Mouse (Mus musculus) urinary bladder, postnatal 36 days (tissue): ENCODE measurements around the gene Gm6525.

Experiments
- DNase-seq, 2 experiments: peaks; one replicate each; pipeline ENCODE4 v3.0.0; 2022; ENCODE audit warnings: low spot score in 2 of 2, mixed read lengths in 1 of 2

Gene Gm6525

GRCm38 (mm10) chr3:84169393-84170005 is 4.4 kb upstream of the Gm6525 start:
- no peak for DNase-seq

GRCm38 (mm10) chr3:84172406-84172805 is 1.5 kb upstream of the Gm6525 start:
- no peak for DNase-seq

GRCm38 (mm10) chr3:84175337-84176315 is 1.7 kb downstream of the Gm6525 start:
- DNase-seq: peak; percentile 60 to 78

DNA sequence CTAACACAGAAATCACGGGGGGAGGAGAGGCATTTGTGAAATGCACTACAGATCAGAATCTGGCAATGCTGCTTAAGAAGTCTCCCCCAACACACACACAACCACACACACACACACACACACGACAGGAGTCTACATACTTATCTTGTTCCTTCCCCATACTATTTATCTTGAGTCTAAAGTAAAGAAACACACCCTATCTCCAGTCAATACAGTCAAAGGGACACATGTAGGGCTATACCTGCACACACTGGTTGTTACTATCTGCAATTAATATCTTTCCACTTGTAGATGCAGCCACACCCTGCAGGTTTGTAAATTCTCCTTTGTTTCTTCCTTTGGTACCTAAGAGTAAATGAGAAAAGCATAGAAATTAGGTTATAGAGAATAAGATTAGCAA is 3.9 kb downstream of the Gm6525 start:
- DNase-seq: no peak

GRCm38 (mm10) chr3:84180304-84180703 is 6.4 kb downstream of the Gm6525 start:
- DNase-seq: no peak

- DNase-seq: no peak
Observed at GRCm38 (mm10) chr3:84181102-84181501, 7.2 kb downstream of the Gm6525 start.

DNA sequence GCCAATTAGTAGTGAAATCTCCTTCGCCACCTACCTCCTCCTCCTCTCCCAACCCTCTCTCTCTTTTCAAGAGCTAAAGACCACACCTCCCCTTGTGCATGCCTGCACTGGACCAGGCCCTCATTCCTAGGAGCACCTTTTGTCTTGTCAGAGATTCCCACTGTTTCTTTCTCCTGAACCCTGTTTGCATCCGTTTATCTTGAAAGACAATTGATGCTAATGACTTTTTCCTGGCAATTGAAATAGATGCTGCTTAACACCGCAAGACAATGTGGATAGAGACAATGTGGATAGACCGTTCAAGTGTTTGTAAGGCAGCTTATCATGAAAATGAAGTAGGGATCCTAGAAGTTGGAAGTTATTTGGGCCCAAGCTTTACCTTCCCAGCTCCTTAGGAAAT is 7.8 kb downstream of the Gm6525 start:
- DNase-seq: no peak

GRCm38 (mm10) chr3:84189629-84190173 is 15.8 kb downstream of the Gm6525 start:
- no peak for DNase-seq

GRCm38 (mm10) chr3:84190513-84191061 is 16.7 kb downstream of the Gm6525 start:
- DNase-seq: no peak

DNA sequence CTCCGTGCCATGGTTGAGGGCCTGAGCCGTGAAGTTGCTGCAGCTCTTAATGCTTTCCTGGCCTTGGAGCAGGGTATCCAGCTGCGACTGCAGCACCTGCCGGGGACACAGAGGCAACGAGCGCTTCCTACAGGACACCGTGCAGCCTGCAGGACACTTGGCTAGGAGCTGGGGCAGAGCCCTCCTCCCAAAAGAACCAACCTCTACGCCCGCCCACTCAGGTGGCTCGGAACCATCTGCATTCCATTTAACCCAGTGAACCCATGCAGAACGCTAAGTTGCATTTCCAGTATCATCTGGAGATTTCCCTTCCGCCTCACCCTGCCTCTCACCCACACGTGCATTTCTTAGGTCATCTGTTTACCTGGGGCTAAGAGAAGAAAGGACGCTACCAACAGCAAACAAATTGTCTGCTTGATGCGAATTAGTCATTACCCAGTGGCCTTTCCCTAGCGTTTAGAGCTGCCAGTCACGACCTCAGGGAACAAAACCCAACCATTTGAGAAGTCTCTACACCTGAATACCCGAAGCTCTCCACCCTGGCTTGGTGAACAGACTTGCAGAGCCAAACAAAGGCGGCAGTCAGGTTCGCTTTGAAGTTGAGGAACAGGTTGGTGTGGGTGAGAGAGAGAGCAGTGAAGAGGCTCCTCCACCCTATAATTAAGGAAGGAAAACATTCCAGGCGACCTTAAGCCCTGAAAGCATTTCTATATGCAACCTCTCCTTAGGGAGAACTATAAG is 17.4 kb downstream of the Gm6525 start:
- DNase-seq: peak in 1 of 2 experiments; percentile 19

GRCm38 (mm10) chr3:84193881-84194280 is 20.0 kb downstream of the Gm6525 start:
- DNase-seq: no peak

DNA sequence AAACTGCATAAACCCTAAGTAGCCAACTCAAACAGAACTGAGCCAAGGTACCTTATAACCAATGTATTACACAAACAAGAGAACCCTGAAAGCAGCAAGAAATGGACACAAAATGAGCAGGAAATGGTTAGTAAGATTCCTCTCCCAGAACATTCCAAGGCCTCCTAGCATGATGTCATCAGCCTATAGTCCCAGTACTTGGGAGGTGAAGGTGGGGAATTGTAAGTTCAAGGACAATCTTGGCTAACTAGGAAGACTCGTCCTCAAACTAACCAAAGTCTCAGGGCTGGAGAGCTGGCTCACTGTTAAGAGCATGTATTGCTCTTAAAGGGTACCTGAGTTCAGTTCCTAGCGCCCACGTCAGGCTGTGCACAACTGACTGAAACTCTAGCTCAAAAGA is 24.3 kb downstream of the Gm6525 start:
- no peak for DNase-seq

GRCm38 (mm10) chr3:84199516-84199915 is 25.6 kb downstream of the Gm6525 start:
- DNase-seq: no peak

DNA sequence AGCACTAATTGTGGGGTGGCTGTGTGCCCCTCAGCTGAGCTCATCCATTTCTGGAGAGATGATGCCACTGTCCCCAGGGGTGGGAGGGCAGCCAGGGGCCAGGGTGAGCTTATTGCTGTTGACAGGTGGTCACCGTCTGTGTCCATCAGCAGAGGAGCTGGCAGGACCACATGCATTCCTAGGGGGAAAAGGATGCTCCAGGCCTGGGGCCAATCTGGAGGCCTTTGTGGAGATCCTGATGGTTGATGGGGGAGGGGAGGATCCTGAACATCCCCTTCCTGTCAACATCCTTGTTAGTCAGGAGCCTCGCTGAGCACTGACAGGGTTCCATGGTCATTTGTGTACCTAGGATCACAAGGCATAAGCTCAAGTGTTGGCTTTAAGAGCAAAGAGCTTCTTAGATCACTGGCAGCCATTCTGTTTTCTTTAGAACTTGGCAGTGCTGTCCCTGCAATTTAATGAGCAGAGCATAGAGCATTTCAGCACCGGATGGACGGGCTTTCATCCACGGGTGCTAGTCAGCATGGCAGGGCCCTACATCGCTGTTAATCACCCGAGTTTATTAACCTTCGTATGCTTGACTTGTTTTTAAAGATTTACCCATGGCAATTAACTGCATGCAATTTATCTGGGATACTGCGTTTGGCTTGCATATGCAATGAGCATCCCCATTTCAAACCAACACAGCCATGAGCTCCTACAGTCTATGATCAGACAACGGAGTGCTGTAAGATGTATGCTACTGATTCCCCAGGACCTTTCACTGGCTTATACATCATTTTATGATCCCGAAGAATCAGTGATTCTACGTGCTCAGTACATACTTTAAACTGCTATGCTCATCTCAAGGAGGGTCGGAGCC is 26.9 kb downstream of the Gm6525 start:
- DNase-seq: no peak

- no peak for DNase-seq
Observed at GRCm38 (mm10) chr3:84204640-84205039, 30.7 kb downstream of the Gm6525 start.

DNA sequence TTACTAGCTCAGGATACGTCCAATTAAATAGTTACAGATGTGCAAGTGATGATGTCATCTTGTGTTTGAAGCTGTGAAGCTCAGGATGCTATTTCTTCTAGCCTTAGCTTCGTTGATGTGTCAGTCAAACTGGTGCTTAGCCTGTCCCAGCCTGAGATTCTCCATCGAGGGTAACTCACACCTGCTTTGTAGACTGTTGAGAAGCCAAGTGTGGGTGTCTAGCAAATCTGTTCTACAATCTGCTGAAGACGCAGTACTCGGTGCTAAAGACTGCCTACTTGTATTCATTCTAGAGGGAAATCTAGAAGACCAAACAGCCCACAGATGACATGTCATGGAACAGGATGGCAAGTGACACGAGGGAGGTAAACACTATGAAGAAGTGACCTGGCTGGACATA is 31.7 kb downstream of the Gm6525 start:
- DNase-seq: no peak

- DNase-seq: no peak
Observed at GRCm38 (mm10) chr3:84206106-84206505, 32.2 kb downstream of the Gm6525 start.

GRCm38 (mm10) chr3:84207366-84207765 is 33.5 kb downstream of the Gm6525 start:
- DNase-seq: no peak

DNA sequence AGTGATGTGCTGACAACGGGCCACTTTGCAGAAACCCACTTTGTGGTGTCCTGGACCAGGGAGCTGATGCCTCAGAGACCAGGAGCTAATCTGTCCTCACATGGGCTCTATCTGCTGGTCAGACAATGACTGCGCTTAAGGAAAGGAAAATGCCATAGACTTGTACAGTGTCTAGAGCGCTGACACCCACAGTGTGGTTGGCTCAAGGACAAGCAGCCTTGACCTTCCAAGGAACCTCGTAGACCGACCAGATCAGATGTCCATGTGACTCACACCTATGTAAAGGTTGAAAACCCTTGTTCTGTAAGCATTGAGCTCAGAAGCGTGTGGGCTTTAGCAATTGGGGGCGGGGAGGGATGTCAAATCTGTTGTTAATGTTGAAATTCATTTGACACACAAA is 34.6 kb downstream of the Gm6525 start:
- no peak for DNase-seq

- no peak for DNase-seq
Observed at GRCm38 (mm10) chr3:84208917-84209513, 35.1 kb downstream of the Gm6525 start.
